Mouse (Mus musculus): ENCODE data around the gene Marveld2. TPM values are rescaled to one million over a fixed set of nuclear protein-coding genes. Genes with fewer than 3 reads are reported as not detected.

Gene Marveld2
- total RNA-seq, 1 experiment from 2014 or later = 1.7 TPM

GRCm38 (mm10) chr13:100602239-100602902 is 14.4 kb downstream of the Marveld2 start:
- ATAC-seq (replicated peaks; ENCODE audit: low read depth, poor library complexity, severe bottlenecking) = peak; percentile 72

DNA sequence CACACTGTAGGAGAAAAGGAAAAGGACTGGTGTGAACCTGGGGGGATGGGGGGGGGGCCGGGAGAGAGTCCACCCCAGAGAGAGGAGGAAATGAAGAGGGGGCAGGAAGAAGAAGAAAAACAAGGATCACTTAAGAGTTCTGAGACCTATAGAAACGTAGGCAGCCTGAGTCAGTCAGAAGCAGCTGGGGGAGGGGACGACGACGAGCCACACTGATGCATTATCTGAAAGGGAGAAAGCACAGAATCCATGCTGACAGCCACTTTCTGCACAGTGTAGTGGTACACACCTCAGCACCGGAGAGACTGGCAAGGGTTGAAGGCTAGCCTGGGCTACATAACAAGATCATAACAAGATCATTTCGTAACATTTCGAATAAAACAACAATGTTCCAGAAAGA is 15.7 kb downstream of the Marveld2 start:
- ATAC-seq (replicated peaks; ENCODE audit: low read depth, poor library complexity, severe bottlenecking) = no peak

- no peak for ATAC-seq (replicated peaks; ENCODE audit: low read depth, poor library complexity, severe bottlenecking)
Observed at GRCm38 (mm10) chr13:100600317-100600716, 16.5 kb downstream of the Marveld2 start.

GRCm38 (mm10) chr13:100597284-100597683 is 19.5 kb downstream of the Marveld2 start:
- no peak for ATAC-seq (replicated peaks; ENCODE audit: low read depth, poor library complexity, severe bottlenecking)

GRCm38 (mm10) chr13:100595552-100595885 is 21.3 kb downstream of the Marveld2 start:
- no peak for ATAC-seq (replicated peaks; ENCODE audit: low read depth, poor library complexity, severe bottlenecking)

DNA sequence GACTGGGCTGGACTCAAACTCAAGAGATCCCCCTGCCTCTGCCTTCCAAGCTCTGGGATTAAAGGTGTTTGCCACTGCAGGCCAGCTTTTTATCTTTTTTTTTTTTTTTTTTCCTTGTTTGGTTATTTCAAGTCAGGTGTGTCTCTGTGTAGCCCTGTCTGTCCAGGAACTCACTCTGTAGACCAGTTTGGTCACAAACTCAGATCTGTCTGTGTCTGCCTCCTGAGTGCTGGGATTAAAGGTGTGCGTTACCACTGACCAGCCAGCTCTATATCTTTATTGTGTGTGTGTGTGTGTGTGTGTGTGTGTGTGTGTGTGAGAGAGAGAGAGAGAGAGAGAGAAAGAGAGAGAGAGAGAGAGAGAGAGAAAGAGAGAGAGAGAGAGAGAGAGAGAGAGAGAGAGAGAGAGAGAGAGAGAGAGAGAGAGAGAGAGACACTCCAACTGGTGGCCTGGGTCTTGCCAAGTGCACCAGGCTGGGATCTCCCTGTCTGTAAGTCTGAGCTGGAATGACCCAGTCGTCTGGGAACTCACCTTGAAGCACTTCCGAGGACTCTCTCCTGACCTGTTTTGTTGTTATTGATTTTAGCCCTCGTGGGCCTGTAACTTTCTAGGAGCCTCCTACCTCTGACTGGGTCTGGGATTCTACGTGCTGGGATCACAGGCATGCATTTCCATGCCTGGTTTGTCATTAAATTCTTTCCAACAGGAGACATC is 21.8 kb downstream of the Marveld2 start:
- ATAC-seq (replicated peaks; ENCODE audit: low read depth, poor library complexity, severe bottlenecking) = no peak

- ATAC-seq (replicated peaks; ENCODE audit: low read depth, poor library complexity, severe bottlenecking) = peak; percentile 93
Observed at GRCm38 (mm10) chr13:100594041-100594792, 22.6 kb downstream of the Marveld2 start.

DNA sequence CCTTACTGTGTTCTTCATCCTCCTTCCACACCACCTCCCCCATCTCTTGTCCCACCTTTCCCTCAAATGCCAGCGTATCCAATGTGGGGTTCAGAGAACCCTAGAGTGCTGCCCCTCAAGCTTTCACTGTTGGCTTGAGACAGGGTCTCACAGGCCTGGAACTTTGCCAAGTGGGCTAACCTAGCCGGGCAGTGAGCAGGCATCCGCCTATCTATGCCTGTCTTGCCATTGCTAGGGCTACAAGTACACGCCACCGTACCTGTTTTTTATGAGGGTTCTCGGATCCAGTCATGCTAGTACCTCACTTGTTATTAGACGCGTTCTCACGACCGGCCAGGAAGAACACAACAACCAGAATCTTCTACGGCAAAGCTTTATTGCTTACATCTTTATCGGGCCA is 28.1 kb downstream of the Marveld2 start:
- 0 out of 2 replicates have a peak, but pooled peaks have one; percentile 45 for ATAC-seq (replicated peaks; ENCODE audit: low read depth, poor library complexity, severe bottlenecking)

GRCm38 (mm10) chr13:100582144-100582543 is 34.6 kb downstream of the Marveld2 start:
- no peak for ATAC-seq (replicated peaks; ENCODE audit: low read depth, poor library complexity, severe bottlenecking)

- no peak for ATAC-seq (replicated peaks; ENCODE audit: low read depth, poor library complexity, severe bottlenecking)
Observed at GRCm38 (mm10) chr13:100581701-100582100, 35.1 kb downstream of the Marveld2 start.

- no peak for ATAC-seq (replicated peaks; ENCODE audit: low read depth, poor library complexity, severe bottlenecking)
Observed at GRCm38 (mm10) chr13:100579951-100580350, 36.8 kb downstream of the Marveld2 start.

- ATAC-seq (replicated peaks; ENCODE audit: low read depth, poor library complexity, severe bottlenecking) = no peak
Observed at GRCm38 (mm10) chr13:100579220-100579619, 37.6 kb downstream of the Marveld2 start.

GRCm38 (mm10) chr13:100575950-100576349 is 40.8 kb downstream of the Marveld2 start:
- ATAC-seq (replicated peaks; ENCODE audit: low read depth, poor library complexity, severe bottlenecking) = peak; percentile 95

DNA sequence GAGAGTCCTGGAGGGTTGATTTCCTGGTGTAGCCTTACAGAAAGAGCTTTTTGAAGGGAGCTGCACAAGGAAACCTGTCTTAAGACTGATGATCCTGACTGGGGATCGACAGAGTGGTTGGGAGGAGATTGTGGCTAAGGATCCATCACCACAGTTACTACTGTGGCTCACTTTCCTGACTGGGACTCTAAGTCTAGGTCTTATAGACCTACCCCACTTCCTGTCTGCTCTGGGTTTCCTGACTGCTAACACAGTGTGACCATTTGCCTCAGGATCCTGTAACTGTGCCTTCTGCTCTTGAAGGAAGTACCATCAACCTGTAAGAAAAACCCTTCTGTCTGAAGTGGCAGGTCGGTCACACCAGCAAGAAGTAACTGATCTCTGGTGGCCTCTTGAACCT is 46.1 kb downstream of the Marveld2 start:
- peak; percentile 71; the same call in 1 of the 2 replicates for ATAC-seq (replicated peaks; ENCODE audit: low read depth, poor library complexity, severe bottlenecking)

- no peak for ATAC-seq (replicated peaks; ENCODE audit: low read depth, poor library complexity, severe bottlenecking)
Observed at GRCm38 (mm10) chr13:100568359-100568758, 48.4 kb downstream of the Marveld2 start.

DNA sequence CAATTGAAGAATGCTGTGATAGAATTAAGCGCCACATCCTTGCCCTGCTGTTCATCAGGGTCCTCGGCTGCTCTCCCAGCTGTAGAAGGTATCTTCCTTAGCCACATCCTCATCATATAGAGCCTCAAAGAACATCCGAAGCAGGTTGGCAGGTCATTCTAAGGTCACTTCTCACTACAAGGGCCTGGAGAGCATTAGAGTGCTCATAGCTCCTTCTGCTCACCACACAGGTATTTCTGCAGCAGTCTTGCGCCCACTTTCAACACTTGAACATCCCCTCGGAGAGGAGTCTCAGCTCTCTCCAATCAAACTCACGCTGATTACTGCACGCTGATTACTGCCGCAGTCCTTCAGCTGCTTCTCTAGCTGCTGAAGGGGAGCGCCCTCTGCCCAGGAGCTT is 57.3 kb downstream of the Marveld2 start:
- no peak for ATAC-seq (replicated peaks; ENCODE audit: low read depth, poor library complexity, severe bottlenecking)

GRCm38 (mm10) chr13:100557011-100557410 is 59.8 kb downstream of the Marveld2 start:
- ATAC-seq (replicated peaks; ENCODE audit: low read depth, poor library complexity, severe bottlenecking) = no peak

DNA sequence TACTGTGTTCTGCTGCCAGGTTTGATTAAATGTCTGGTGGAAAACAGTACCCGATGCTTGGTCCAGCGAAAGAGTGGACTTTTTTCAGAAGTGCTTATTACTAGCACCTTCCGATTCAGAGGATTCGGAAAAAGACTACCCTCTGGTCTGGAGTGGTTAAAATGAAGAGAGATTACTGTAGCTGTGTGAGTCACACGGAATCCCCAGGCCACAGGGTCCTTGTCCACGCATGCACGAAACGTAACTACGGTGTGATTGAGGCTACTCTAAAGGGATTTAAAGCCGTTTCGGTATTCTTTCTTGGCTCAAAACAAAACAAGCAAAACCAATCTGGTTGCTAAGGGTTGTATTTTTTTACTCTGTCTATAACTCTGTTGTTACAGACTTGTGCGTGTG is 63.7 kb downstream of the Marveld2 start:
- 0 out of 2 replicates have a peak, but pooled peaks have one; percentile 31 for ATAC-seq (replicated peaks; ENCODE audit: low read depth, poor library complexity, severe bottlenecking)

DNA sequence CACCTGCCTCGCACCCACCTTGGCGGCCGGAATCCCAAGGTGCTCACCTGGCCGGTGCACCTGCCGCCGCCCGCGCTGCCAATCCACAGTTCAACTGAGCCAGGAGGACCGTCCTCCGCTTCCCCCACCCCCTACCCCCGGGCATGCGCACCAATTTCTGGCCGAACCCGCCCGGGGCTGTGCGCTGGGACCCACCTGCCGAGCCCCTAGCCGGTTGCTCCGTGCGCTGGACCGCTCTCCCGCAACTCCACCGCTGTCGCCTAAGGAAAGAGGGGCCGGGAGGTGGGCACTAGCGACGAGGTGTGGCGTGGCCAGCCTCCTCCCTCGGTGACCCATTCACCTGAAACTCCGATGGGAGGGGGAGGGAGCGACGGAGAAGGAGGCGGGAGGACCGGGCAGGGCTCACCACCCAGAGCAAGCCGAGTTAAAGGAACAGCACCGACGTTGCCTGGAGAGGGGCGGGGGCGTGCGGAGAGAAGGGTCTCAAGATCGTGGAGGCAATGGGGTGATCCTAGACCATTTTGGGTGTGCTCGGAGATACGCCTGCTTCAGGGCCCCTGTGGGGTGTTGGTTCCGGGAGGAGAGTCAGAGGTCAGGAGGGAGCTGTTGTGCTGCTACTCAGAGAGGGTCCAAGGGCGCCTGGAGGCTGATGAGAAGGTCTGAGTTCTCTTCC is 64.3 kb downstream of the Marveld2 start, which contains the start of gene Ocln:
Gene Ocln (minus strand): TSS at position 350 of the 673 bp plus-strand sequence.
- peak; percentile 33; the same call in 1 of the 2 replicates for ATAC-seq (replicated peaks; ENCODE audit: low read depth, poor library complexity, severe bottlenecking)

- peak; percentile 42 for ATAC-seq (replicated peaks; ENCODE audit: low read depth, poor library complexity, severe bottlenecking)
Observed at GRCm38 (mm10) chr13:100552009-100552368, 64.8 kb downstream of the Marveld2 start.

Measured in common myeloid progenitor, adult 5-6 weeks (primary cell).